Mouse (Mus musculus) lung, adult 2 months (tissue): ENCODE results near the gene Ccsap.

Experiments used
- CTCF ChIP-seq: fragments of 200-500 bp; IDR thresholded peaks from 2 replicates; pipeline ENCODE4 v1.5.1; 2011; ENCODE audit warnings: mild to moderate bottlenecking, low read length, control low read depth; ENCODE audit not compliant: insufficient read depth
- POLR2A ChIP-seq: fragments of 200-500 bp; IDR thresholded peaks from 2 replicates; pipeline ENCODE4 v1.6.1; 2011; ENCODE audit warnings: low read depth, mild to moderate bottlenecking, control low read depth, low read length, borderline replicate concordance; ENCODE audit errors: extremely low read depth

DNA sequence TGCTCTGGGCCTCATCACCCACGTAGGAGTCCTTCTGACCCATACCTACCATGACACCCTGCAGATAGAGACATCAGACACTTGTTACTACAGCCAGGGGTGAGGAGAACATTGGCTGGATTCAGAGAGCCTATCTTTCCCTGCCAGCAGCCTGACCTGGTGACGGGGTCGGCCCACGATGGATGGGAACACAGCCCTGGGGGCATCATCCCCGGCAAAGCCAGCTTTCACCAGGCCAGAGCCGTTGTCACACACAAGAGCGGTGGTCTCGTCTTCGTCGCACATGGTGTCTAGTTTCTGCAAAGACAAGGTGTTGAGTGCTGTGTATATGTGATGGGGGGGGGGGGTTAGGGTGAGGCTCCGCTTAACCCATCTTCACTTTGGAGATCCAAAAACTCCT lies 33.4 kb upstream of the Ccsap start:
- TF ChIP-seq POLR2A (no peak), CTCF (no peak)
